Mouse (Mus musculus) liver, postnatal 0 days (tissue): Measurements from ENCODE around the gene Serpina1e. TPM values are rescaled to one million over a fixed set of nuclear protein-coding genes. Genes with fewer than 3 reads are reported as not detected.
A peak's percentile ranks its signal among the peaks of the same experiment; 100 is the strongest.
"Not testable (repeated sequence)": the region's sequence is repeated elsewhere in the genome, so short reads cannot be mapped to it uniquely, and the experiment has no call there.

ENCODE experiments used
- ATAC-seq: fragments of 200-750 bp; cut with Nextera tagmentation; 2 replicates; pipeline ENCODE4 v1.8.0; 2017; ENCODE audit warnings: mild to moderate bottlenecking, moderate library complexity
- DNase-seq: peaks from one replicate; pipeline ENCODE4 v3.0.0-alpha.2; 2016
- H3K27ac ChIP-seq: fragments of 300-500 bp; sonication (generic); 2 replicates; pipeline ENCODE4 v1.5.1; 2014; ENCODE audit warnings: antibody characterized with exemption, moderate library complexity, mild to moderate bottlenecking, low read depth
- H3K27me3 ChIP-seq: fragments of 300-500 bp; sonication (generic); 2 replicates; pipeline ENCODE4 v1.6.1; 2014; ENCODE audit warnings: low read length, control low read depth, mixed read lengths; ENCODE audit not compliant: insufficient read depth
- H3K36me3 ChIP-seq: fragments of 300-500 bp; sonication (generic); replicated peaks from 2 replicates; pipeline ENCODE4 v1.6.1; 2014; ENCODE audit warnings: mild to moderate bottlenecking, control low read depth, low read length, moderate library complexity, mixed read lengths; ENCODE audit not compliant: insufficient read depth
- H3K4me1 ChIP-seq: fragments of 300-500 bp; sonication (generic); 2 replicates; pipeline ENCODE4 v1.6.1; 2014; ENCODE audit warnings: antibody characterized with exemption, mild to moderate bottlenecking, control low read depth; ENCODE audit not compliant: insufficient read depth
- H3K4me2 ChIP-seq: fragments of 300-500 bp; sonication (generic); 2 replicates; pipeline ENCODE4 v1.6.1; 2014; ENCODE audit warnings: low read depth, mild to moderate bottlenecking, low read length, moderate library complexity, mixed read lengths
- H3K4me3 ChIP-seq: fragments of 300-500 bp; sonication (generic); 2 replicates; pipeline ENCODE4 v1.5.1; 2014; ENCODE audit warnings: low read depth, low read length
- H3K9ac ChIP-seq: fragments of 300-500 bp; sonication (generic); replicated peaks from 2 replicates; pipeline ENCODE4 v1.6.1; 2014; ENCODE audit warnings: mild to moderate bottlenecking, moderate library complexity
- H3K9me3 ChIP-seq: fragments of 300-500 bp; sonication (generic); 2 replicates; pipeline ENCODE4 v1.6.1; 2016; ENCODE audit warnings: mild to moderate bottlenecking, control low read depth, low read length, mixed read lengths
- CTCF ChIP-seq: sonication (generic); IDR thresholded peaks from 2 replicates; pipeline ENCODE4 v1.5.1; 2016; ENCODE audit warnings: antibody characterized with exemption, low read depth
- EP300 ChIP-seq: IDR thresholded peaks from 2 replicates; pipeline ENCODE4 v1.6.1; 2016; ENCODE audit warnings: antibody characterized with exemption, low read depth, mild to moderate bottlenecking
- WGBS: fragments of 180-500 bp; shearing (Covaris S2); extraction: QIAGEN DNeasy Blood & Tissue Kit; methylation state at CpG from one replicate; pipeline ENCODE4 v1.1.7; 2014; ENCODE audit not compliant: insufficient replicate concordance; 5-methylcytosine and 5-hydroxymethylcytosine counted together
- polyA plus RNA-seq: library from polyadenylated mRNA; unstranded; fragments of >200 nt; fragmentation: Nextera tagmentation; extraction: Ambion mirVana; gene quantifications from 2 replicates; pipeline ENCODE4 v1.2.1, GENCODE M21; 2015

The Serpina1e gene
- polyA plus RNA-seq, 1 experiment from 2014 or later, result 4,481 TPM

DNA sequence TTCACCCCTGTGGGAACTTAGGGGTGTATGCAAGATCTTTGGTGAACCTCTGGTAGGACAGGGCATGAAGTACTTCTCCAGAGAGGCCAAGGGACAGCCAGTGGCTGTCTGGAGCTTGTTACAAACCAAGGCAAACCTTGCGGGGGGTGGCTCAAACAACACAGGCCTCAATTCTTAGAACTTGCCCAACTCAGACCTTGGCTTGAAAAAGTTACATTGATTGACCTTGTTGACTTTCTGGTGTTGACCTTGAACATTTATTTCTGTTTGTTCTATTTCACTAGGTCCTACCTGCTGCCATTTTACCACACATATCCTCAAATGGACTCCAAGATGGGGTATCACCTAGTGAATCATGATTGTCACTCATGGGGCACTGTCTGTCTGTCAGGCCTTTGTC, 2.9 kb upstream of the Serpina1e start:
- Histone ChIP-seq H3K4me2 (no peak overlapping the region), H3K27me3 (no peaks in the 10 kb centered on the region), H3K36me3 (no peaks in the 10 kb centered on the region), H3K4me1 (0 out of 2 replicates have a peak, but pooled peaks cover 2% of the 10 kb centered on the region), H3K9me3 (no peaks in the 10 kb centered on the region), H3K9ac (no peak overlapping the region), H3K4me3 (no peak overlapping the region), H3K27ac (peak overlapping the region; percentile 84)
- peak; percentile 66 for ATAC-seq
- DNase-seq, result no peak
- 63% methylated on average over 1 of the region's 1 CpGs for WGBS
- TF ChIP-seq CTCF (no peak), EP300 (peak; percentile 59)

DNA sequence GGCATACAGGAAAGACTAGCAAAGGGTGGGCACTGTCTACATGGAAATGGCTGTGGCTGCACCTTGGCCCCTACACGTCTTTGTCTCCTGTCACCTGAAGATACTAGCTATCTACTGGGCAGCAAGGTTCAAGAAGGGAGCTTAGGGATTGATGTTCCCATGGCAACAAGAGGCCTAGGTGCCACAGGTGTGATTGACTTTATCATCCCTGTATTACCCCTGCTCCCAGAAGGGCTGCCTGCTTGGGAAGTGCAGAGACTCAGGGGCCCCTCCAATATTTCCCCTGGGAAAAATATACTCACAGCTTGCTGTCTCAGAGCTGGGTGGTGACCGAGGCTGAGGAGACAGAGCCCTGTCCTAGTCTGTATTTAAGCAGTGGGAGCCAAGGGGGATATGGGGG, 2.2 kb downstream of the Serpina1e start:
- H3K27me3 ChIP-seq, H3K9ac ChIP-seq, H3K36me3 ChIP-seq, H3K9me3 ChIP-seq, H3K4me1 ChIP-seq, H3K4me2 ChIP-seq, H3K4me3 ChIP-seq, DNase-seq: not testable (repeated sequence)
- 0 out of 2 replicates have a peak, but pooled peaks have one; percentile 9 for TF ChIP-seq EP300
- 0 out of 2 replicates have a peak overlapping the region, but pooled peaks have one; percentile 30 for H3K27ac ChIP-seq
- 45% methylated on average over 2 of the region's 2 CpGs for WGBS
- ATAC-seq, result peak; percentile 35; the same call in 1 of the 2 replicates

- 48% methylated on average over 3 of the region's 3 CpGs for WGBS
- not testable (repeated sequence) for H3K27ac ChIP-seq, H3K4me1 ChIP-seq, H3K9me3 ChIP-seq, H3K27me3 ChIP-seq, H3K9ac ChIP-seq, ATAC-seq, H3K36me3 ChIP-seq, H3K4me2 ChIP-seq, H3K4me3 ChIP-seq
- peak; percentile 51 for DNase-seq
These were observed 5.8 kb downstream of the Serpina1e start for GRCm38 (mm10) chr12:103952972-103953371.

GRCm38 (mm10) chr12:103946243-103946642, 12.5 kb downstream of the Serpina1e start:
- H3K4me2 ChIP-seq, result no peak overlapping the region
- H3K27ac ChIP-seq, result no peak overlapping the region
- WGBS, result 61% methylated on average over 4 of the region's 4 CpGs
- H3K36me3 ChIP-seq, result no peaks in the 10 kb centered on the region
- H3K9ac ChIP-seq, result no peak overlapping the region
- peak; percentile 29; the same call in 1 of the 2 replicates for ATAC-seq
- no peaks in the 10 kb centered on the region for H3K4me1 ChIP-seq
- H3K9me3 ChIP-seq, result no peaks in the 10 kb centered on the region
- no peaks in the 10 kb centered on the region for H3K27me3 ChIP-seq
- H3K4me3 ChIP-seq, result no peak overlapping the region
- TF ChIP-seq EP300, result no peak
- no peak for TF ChIP-seq CTCF
- DNase-seq, result peak; percentile 27

DNA sequence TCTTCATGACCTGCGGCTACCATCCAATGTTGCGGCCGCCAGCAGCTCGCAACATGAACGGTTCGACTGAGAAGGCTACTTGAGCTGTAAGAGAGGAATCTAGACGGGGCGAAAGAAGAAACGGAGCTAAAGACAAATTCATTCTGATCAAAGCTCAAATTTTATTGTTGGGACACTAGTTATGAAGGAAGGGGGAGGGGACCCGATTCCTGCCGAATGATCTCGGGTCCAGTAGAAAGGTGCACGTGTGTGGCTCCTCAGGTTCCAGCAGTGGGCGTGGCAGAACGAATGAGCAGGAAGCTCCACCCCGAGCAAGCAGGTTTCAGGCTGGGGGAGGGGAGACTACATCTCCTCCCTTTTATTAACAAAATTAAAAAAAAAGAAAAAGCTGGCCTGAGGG, 49.6 kb downstream of the Serpina1e start:
- DNase-seq, H3K4me2 ChIP-seq, H3K4me3 ChIP-seq, ATAC-seq, H3K9me3 ChIP-seq, H3K4me1 ChIP-seq, H3K9ac ChIP-seq, H3K27ac ChIP-seq, H3K36me3 ChIP-seq, H3K27me3 ChIP-seq: not testable (repeated sequence)
- WGBS, result 87% methylated on average over 9 of the region's 16 CpGs

DNA sequence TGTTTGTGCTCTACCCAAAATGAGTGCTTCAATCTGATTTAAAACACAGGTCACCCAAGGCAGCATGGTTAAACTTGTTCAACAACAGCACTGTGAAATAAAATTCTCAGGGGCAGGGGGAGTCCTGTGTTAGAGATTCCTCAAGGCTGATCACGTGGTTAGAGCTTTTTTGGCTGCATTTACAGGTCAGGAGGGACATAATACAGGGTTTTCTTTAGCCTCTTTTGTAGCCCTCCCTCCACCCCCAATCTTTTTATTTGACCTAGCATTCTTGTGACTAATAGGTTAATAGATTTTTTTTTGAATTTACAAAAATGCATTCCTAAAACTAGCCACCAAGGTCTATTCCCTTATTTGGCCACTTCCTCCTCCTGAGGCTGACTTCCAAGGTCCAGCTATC, 51.0 kb downstream of the Serpina1e start:
- DNase-seq, ATAC-seq, H3K4me2 ChIP-seq, H3K9ac ChIP-seq, H3K27ac ChIP-seq, H3K36me3 ChIP-seq, H3K4me3 ChIP-seq, H3K4me1 ChIP-seq, H3K9me3 ChIP-seq, H3K27me3 ChIP-seq: not testable (repeated sequence)
- WGBS, result 15% methylated on average over 1 of the region's 1 CpGs

- H3K36me3 ChIP-seq, H3K9me3 ChIP-seq, H3K4me1 ChIP-seq, H3K27me3 ChIP-seq: not testable (repeated sequence)
- DNase-seq (peak; percentile 18), ATAC-seq (peak; percentile 60)
- H3K4me2 ChIP-seq, result peak within 1 kb of the TSS; percentile 42
- H3K27ac ChIP-seq, result peak within 1 kb of the TSS; percentile 62; the same call in 1 of the 2 replicates
- peak within 1 kb of the TSS; percentile 33 for H3K4me3 ChIP-seq
- WGBS, result 40% methylated on average over 4 of the region's 4 CpGs
- H3K9ac ChIP-seq, result peak within 1 kb of the TSS; percentile 51
These were observed 53.9 kb downstream of the Serpina1e start, which contains the start of gene Serpina1c for GRCm38 (mm10) chr12:103904837-103905340. Gene Serpina1c (minus strand): TSS chr12:103904887.

GRCm38 (mm10) chr12:103901929-103902328, 56.8 kb downstream of the Serpina1e start:
- H3K36me3 ChIP-seq, H3K4me3 ChIP-seq, H3K9me3 ChIP-seq, H3K4me1 ChIP-seq, H3K9ac ChIP-seq, H3K27me3 ChIP-seq, ATAC-seq, DNase-seq: not testable (repeated sequence)
- Histone ChIP-seq H3K27ac (peak overlapping the region; percentile 82), H3K4me2 (peak overlapping the region; percentile 44)
- WGBS, result 57% methylated on average over 3 of the region's 3 CpGs
